Mouse (Mus musculus) mature B cell (primary cell): Measurements from ENCODE around the gene Rpl3.

ENCODE experiments used
- in situ Hi-C: fragments of 300-500 bp; cut with MboI; formaldehyde crosslinking; loops from 2 replicates; pipeline ENCODE4 v1.14.3; 2019

Rpl3 gene

GRCm38 (mm10) chr15:80115256-80115655 lies 23.6 kb upstream of the Rpl3 start:
- in situ Hi-C loops: no loop called here

DNA sequence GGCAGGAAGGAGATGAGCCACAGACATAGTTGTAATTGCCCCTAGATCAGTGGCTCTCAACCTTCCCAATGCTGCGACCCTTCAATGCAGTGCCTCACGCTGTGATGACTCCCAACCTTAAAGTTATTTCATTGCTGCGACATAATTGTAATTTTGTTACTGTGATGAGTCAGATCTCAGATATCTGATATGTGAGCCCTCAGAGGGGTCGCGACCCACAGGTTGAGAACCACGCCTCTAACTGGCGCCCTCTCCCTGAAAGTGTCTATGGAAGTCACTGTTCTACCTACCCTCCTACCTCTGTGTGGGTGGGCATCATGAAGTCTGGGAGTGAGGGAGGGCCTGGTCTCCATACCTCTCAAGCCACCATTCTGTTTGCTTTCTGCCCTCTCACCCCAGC lies 22.7 kb upstream of the Rpl3 start:
- in situ Hi-C loops: no loop called here

DNA sequence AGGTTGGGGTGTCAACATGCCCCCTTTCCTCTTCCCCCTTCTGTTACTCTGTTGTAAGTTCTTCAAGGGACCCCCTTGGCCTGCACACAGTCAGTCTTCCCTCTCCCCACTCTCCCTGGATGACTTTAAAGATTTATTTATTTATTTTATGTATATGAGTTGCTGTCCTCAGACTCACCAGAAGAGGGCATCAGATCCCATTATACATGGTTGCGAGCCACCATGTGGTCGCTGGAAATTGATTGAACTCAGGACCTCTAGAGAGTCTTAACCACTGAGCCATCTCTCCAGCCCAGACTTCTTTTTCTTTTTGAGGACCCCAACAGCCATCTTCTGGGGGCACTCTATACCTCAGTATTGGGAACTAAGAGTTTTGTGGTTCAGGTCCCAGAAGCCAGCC lies 20.8 kb upstream of the Rpl3 start:
- in situ Hi-C loops: no loop called here

- in situ Hi-C loops: no loop called here
These were observed 19.8 kb upstream of the Rpl3 start for GRCm38 (mm10) chr15:80111436-80111835.

DNA sequence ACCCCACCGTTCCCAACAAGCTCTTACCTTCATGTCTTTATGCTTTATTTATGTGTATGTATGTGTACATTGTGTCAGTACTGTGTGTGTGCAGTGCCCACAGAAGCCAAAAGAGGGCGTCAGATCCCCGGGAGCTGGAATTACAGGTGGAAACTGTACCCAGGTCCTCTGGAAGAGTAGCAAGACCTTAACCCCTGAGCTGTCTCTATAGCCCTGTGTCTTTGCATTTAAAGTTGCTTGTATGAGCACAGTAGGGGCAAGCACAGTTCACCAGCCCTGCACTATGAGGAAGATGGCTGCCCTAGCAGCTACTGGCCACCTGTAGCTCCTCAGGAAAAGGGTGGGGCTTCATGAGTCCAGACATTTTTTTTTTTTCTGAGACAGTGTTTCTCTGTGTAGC lies 15.9 kb upstream of the Rpl3 start:
- in situ Hi-C loops: no loop called here

DNA sequence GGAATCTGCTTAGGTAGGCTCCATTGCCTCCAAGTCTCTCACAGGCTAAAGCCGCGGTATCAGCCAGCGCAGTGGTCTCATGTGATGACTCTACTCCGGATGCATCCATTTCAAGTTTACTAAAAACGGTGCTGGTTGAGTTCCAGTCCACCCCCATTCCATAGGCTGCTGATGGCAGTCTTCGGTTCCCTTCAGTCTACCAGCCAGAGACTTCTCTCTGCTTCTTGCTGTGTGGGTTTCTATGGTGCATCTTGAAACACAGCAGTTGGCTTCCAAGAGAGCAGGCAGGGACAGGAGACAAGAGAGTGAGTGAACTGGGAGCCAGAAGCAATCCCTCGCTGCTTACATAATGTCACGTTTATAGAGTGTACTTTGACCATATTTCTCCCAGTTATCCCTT lies 15.5 kb upstream of the Rpl3 start:
- in situ Hi-C loops: no loop called here

GRCm38 (mm10) chr15:80105490-80106410 lies 14.1 kb upstream of the Rpl3 start:
- in situ Hi-C loops: no loop called here

DNA sequence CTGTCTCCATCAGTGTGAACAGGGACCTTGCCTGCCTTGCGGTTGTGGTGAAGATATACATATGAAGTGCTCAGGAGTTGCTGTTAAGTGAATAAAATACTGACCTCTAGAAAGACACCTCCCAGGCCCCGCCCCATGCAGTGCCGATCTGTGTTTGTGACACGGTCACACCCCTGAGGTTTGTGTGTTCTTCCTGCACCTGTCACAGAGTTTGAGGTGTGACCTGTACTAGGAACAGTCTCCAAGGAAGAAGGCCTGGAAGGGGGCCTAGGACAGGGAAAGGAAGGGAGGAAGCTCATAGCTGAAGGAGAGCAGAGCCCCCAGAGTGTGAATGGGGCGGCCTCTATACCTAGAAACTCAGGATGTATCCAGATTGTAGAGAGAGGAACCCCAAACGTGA lies 10.8 kb upstream of the Rpl3 start:
- in situ Hi-C loops: no loop called here

DNA sequence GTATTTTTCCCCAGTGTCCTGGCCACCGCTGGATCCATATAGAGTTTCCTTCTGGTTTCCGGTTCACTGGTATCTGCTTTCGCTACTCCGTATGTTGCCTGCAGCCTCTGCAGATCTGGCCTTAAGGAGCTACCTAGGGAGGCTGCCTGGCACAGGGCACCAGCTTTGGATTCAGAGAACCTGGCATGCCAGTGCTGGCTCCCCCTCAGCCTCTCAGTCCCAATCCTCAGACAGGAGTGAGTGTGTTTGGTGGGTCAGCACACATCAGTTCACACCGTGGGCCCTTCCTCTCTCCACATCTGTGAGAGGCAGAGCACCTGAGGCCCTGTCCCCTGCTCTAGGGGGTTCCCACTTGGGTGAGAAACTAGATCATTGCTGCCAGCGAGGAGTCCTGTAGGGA lies 9.8 kb upstream of the Rpl3 start:
- in situ Hi-C loops: no loop called here

- in situ Hi-C loops: no loop called here
These were observed 9.2 kb upstream of the Rpl3 start for GRCm38 (mm10) chr15:80100871-80101270.

GRCm38 (mm10) chr15:80100196-80100595 lies 8.5 kb upstream of the Rpl3 start:
- in situ Hi-C loops: no loop called here

DNA sequence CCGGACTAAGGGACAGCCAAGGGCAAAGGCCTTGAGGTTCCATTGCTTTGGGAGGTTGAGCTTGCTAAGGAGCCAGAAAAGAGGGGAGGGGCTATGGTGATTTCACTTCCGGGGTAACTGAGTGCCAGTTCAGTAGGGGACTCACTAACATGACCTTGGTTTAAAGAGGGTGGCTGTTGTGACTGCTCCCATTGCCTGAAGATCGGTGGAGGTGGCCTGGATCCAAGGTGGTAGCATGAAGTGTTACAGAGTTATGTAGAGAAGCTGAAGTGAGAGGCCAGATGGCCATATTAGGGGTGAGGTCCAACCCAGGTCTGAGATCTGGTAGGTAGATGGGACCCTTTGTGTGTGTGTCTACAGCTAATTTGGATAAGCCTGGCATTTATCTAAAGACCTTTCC lies 7.8 kb upstream of the Rpl3 start:
- in situ Hi-C loops: no loop called here

DNA sequence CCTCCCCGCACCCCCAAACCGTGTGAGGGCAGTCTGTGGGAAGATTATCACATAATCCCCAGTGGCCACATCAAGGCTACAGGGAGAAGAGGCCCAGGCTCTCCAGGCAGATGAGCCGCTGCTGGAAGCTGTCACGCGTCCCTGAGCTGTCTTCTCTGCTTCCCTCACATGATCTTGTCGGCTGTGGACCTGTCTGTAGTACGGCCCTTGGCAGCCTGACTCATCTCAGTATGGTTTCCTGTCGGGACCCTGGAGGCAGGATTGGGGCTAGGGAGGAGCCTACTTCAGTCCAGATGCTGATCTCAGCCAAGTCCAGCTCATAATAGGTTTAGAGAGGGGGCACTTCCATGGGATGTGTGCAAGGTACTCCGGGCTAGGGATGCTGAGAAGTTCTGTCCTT lies 7.1 kb upstream of the Rpl3 start:
- in situ Hi-C loops: no loop called here

- in situ Hi-C loops: no loop called here
These were observed 6.4 kb upstream of the Rpl3 start for GRCm38 (mm10) chr15:80097999-80098461.

DNA sequence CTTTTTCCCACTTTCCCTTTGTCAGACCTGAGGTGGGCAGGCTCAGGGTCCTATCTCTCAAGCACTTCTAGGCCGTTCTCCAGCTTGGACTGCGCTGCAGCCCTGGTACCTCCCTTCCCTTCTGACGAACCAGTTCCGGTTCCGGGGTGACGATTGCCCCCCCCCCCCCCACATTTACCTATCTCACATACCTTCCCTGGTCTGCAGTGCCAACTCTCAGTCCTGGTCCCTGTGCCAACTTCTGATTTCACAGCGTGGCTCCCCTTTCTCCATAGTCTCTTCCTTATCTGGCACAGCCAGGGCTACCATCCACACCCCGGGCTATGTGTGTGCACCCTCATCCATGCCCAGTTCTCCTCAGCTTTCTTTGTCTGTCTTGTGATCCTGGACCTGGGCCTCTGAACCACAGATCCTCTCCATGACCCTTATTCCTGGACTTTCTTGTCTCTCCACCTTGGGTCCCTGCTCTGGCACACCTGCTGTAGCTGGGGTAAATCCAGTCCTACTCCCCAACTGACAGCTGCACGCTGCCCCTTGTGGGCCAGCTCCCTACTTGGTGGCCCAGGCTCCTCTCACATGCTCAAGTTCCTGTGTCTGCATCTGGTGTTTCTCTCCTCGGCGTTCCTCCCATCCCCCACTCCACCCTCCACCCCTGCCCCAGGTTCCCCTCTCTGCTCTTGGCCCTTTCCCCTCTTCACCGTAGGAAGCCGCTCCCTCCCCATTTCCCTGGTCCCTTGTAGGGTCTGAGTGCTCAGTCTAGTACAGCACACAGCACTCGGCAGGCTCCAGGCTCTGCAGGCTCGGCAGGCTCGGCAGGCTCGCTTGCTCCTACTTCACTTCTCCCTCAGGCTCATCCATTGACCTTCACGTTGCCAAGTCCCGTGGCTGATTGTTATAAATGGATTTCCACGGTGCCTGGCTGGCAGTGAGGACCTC lies 5.5 kb upstream of the Rpl3 start:
- in situ Hi-C loops: no loop called here

DNA sequence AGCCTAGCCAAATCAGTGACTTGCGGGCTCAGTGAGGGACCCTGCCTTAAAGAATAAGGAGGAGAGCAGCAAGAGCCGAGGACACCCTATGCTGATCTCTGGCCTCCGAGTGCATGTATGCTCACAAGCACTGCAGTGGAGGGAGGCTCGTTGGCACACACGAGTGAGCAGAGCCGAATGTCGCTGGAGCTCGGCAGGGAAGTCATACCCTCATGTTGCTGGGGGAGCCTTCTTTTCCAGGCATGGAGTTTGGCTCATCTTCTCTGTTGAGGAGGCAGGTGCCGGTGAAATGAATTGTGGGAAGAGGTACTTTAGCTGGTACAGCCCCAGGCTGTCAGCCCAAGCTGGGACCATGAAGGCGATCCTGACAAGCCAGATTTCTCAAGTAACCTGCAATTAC lies 4.7 kb upstream of the Rpl3 start:
- in situ Hi-C loops: no loop called here

DNA sequence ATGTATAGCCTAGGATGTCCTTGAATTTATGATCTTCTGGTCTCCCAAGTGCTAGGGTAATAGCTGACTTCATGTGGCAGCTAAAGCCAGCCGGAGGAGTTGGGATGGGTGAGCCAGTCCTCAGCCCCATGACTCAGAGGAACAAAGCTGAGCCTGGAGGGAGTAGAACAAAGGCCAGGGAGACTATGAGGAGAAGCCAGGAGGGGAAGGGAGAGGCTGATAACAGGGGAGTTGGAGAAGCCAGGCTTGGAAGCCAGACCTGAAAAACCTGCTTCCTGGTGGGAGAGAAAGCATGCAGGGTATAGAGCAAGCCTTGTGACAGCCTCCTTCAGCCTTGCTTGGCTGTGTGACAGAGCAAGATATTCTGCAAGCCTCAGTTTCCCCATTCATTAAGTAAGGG lies 3.9 kb upstream of the Rpl3 start:
- in situ Hi-C loops: no loop called here

- in situ Hi-C loops: no loop called here
These were observed 2.5 kb upstream of the Rpl3 start for GRCm38 (mm10) chr15:80094201-80094600.

DNA sequence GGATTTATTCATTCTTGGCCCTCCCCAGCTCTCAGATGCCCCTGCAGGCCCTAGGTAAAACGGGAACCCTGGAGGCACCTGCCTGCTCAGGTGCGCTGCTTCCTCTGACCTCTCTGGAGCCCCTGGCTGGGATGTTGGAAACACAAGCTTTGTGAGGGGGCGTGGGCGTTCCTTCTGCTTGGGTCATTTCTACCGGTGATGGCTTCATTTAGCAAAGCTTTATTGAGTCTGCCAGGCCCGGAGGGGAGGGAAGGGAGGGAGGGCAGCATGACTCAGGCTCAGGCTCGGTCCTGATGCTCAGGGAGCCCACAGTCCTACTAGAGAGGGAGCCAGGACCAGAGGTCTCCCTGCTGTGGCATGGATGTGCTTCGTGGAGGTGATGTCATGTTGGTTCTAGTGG lies 931 bp upstream of the Rpl3 start:
- in situ Hi-C loops: no loop called here

GRCm38 (mm10) chr15:80092041-80092441 lies 373 bp upstream of the Rpl3 start:
- in situ Hi-C loops: no loop called here

- in situ Hi-C loops: no loop called here
These were observed 937 bp downstream of the Rpl3 start for GRCm38 (mm10) chr15:80090741-80091120.

- in situ Hi-C loops: no loop called here
These were observed 1.5 kb downstream of the Rpl3 start for GRCm38 (mm10) chr15:80090155-80090554.

- in situ Hi-C loops: no loop called here
These were observed 3.0 kb downstream of the Rpl3 start for GRCm38 (mm10) chr15:80088637-80089036.
